Mouse (Mus musculus) spleen, postnatal 14 days (tissue): Measurements from ENCODE around the gene Smr3a.

Experiments
- DNase-seq, 2 experiments: peaks; one replicate each; pipeline ENCODE4 v3.0.0; 2021 to 2022; ENCODE audit warnings: low spot score in 2 of 2

Smr3a gene

GRCm38 (mm10) chr5:88002249-88002648, at the start of gene Smr3a:
Gene Smr3a, plus strand, starts transcription at chr5:88002549.
- DNase-seq = no peak

DNA sequence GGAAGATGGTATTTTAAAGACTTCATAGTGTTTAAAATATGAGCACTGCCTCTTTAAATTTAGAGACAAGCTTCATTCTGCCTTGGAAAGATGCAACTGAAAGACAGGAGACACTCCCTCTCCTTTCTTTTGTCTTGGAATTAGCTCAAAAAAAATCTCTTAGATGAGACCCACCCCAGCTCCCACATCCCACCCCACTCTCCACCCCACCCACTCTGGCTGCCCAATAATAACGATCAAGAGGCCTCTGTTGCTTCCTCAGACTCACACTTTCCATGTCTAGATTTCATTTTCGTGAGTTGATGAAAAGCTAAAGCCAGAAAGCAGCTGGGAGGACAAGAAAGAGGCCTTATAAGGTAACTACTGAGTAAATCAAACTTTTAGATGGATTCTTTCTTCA, 33.1 kb upstream of the Smr3a start, which contains the start of the genes 2310003L06Rik and Gm28434:
Gene 2310003L06Rik (plus strand): TSS at position 259 of the 400 bp plus-strand sequence.
Gene Gm28434 (plus strand): TSS at position 317 of the 400 bp plus-strand sequence.
- no peak for DNase-seq

- DNase-seq = no peak
These were observed 23.2 kb upstream of the Smr3a start, which contains the start of gene Cabs1 for GRCm38 (mm10) chr5:87979139-87979538. Gene Cabs1, plus strand, starts transcription at chr5:87979439.

- no peak for DNase-seq
These were observed 19.7 kb upstream of the Smr3a start for GRCm38 (mm10) chr5:87982468-87983214.

DNA sequence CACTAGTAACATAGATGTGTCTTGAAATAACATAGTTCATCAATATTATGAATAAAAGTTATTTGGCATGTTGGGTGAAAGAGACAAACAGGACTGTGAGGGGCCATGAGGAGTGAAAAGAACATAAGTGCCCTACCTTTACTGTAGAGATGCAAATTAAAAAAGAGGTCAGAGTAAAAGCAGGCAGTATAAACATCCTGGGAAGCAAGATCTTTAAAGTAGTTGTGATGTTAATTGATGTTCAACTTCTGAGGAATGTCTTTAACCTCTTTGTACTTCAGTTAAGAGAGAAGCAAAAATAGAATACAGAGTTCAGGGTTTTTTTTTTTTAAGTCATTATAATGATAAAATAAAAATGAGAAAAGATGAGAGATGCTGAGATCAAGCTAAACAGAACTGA, 2.9 kb downstream of the Smr3a start:
- DNase-seq = no peak
